ENCODE assay signal across 13 mouse cellular contexts in genomic region chr11:55974224-55974875, GRCm38 (mm10).
DNase-seq lines count a peak whose midpoint lies in the region; ATAC-seq and TF ChIP-seq lines count a peak whose summit lies in the region.
"Had no signal": no experiment of that assay in that cellular context is flagged by ENCODE, and none has a peak within 500 bp of the region (broad histone marks: within the 10 kb centered on the region; RNA-seq: fewer than 3 reads in every experiment).

No protein-coding gene starts in this region.

- peak overlapping the region; percentile 8; the same call in 1 of the 2 replicates for H3K27ac ChIP-seq in hindbrain, postnatal 0 days
- H3K27ac ChIP-seq in limb, embryonic 10.5 days, result no peak overlapping the region

- no peak overlapping the region for H3K4me3 ChIP-seq in hindbrain, postnatal 0 days (ENCODE audit: low read length)
- no peak overlapping the region for H3K4me3 ChIP-seq in limb, embryonic 10.5 days

- no peak overlapping the region for H3K9ac ChIP-seq in hindbrain, postnatal 0 days (replicated peaks; ENCODE audit: low read length)
- H3K9ac ChIP-seq: liver, postnatal 0 days had no signal

- peaks cover 5% of the 10 kb centered on the region; the same call in 1 of the 2 replicates for H3K4me1 ChIP-seq in hindbrain, postnatal 0 days (ENCODE audit: insufficient read depth, low read length)
- 0 out of 2 replicates have a peak, but pooled peaks cover 3% of the 10 kb centered on the region for H3K4me1 ChIP-seq in limb, embryonic 10.5 days

- no peak for TF ChIP-seq CTCF in hindbrain, postnatal 0 days (IDR thresholded peaks at IDR 0.05; ENCODE audit: low read depth)

- 47% methylated on average over 10 of the region's 10 CpGs for WGBS in hindbrain, postnatal 0 days
- WGBS in limb, embryonic 10.5 days, result 37% methylated on average over 10 of the region's 10 CpGs

- no peaks in the 10 kb centered on the region for H3K9me3 ChIP-seq in hindbrain, postnatal 0 days (ENCODE audit: low read length)
- H3K9me3 ChIP-seq in limb, embryonic 10.5 days (replicated peaks), result no peaks in the 10 kb centered on the region

- no peaks in the 10 kb centered on the region for H3K27me3 ChIP-seq in hindbrain, postnatal 0 days (ENCODE audit: insufficient read depth, low read length)
- no peaks in the 10 kb centered on the region for H3K27me3 ChIP-seq in limb, embryonic 10.5 days (ENCODE audit: low read depth, poor library complexity, severe bottlenecking)

- no peaks in the 10 kb centered on the region for H3K36me3 ChIP-seq in hindbrain, postnatal 0 days (ENCODE audit: insufficient read depth, low read length)
- no peaks in the 10 kb centered on the region for H3K36me3 ChIP-seq in limb, embryonic 10.5 days

- peak; percentile 64; the same call in 1 of the 2 replicates for ATAC-seq in hindbrain, postnatal 0 days
- ATAC-seq: liver, postnatal 0 days had no signal

- intact Hi-C loops in left cerebral cortex, postnatal 36 days (cut with DNase I), result no loop called here

- DNase-seq in cerebellum, postnatal 14 days, result peak; percentile 38 to 50
- no peak for DNase-seq in cerebellum, adult 8-10 months
- peak; percentile 58 for DNase-seq in hindbrain, postnatal 0 days (ENCODE audit: low spot score)
- DNase-seq in left cerebral cortex, postnatal 36 days (ENCODE audit: low spot score in 2 of 2), result peak; percentile 62 to 64
- peak; percentile 32 for DNase-seq in right cerebral cortex, postnatal 14 days
- DNase-seq in urinary bladder, adult 18-20 months (ENCODE audit: low spot score in 2 of 2), result no peak
- no peak for DNase-seq in limb, embryonic 10.5 days (ENCODE audit: low spot score)
- no peak for DNase-seq in thymus, postnatal 4 days
- DNase-seq: cerebellum, adult 11 months; kidney, postnatal 4 days; liver, postnatal 0 days; spleen, adult 18-20 months had no signal

- H3K4me2 ChIP-seq in hindbrain, postnatal 0 days (ENCODE audit: low read depth, low read length), result no peak overlapping the region
- H3K4me2 ChIP-seq: midbrain, embryonic 11.5 days had no signal

Comparison
In these comparisons a context has a peak if more than half of its experiments do, and no peak if none do; other contexts are left out.
1. DNase-seq: peak in cerebellum, postnatal 14 days (2 of 2), hindbrain, postnatal 0 days (single experiment), left cerebral cortex, postnatal 36 days (2 of 2) and right cerebral cortex, postnatal 14 days (single experiment); none in cerebellum, adult 8-10 months (single experiment), urinary bladder, adult 18-20 months (0 of 2), limb, embryonic 10.5 days (single experiment) and thymus, postnatal 4 days (single experiment).